Mouse (Mus musculus) liver, adult 2 months (tissue): Measurements from ENCODE around the gene Lor. TPM values are rescaled to one million over a fixed set of nuclear protein-coding genes. Genes with fewer than 3 reads are reported as not detected.

Source experiments
- DNase-seq: peaks from one replicate; pipeline ENCODE4 v3.0.0-alpha.2; 2011; ENCODE audit warnings: low read depth, low spot score; ENCODE audit errors: extremely low read depth
- H3K27ac ChIP-seq: fragments of 200-500 bp; replicated peaks from 2 replicates; pipeline ENCODE4 v1.5.1; 2012; ENCODE audit warnings: low read depth, mild to moderate bottlenecking, control low read depth, inconsistent platforms, low read length; ENCODE audit not compliant: insufficient read depth
- H3K27me3 ChIP-seq: fragments of 200-500 bp; 2 replicates; pipeline ENCODE4 v1.6.1; 2012; ENCODE audit warnings: mild to moderate bottlenecking, moderate library complexity, low read length, inconsistent platforms; ENCODE audit not compliant: control insufficient read depth, insufficient read depth
- H3K36me3 ChIP-seq: fragments of 200-500 bp; 2 replicates; pipeline ENCODE4 v1.6.1; 2012; ENCODE audit warnings: low read length, inconsistent platforms; ENCODE audit not compliant: control insufficient read depth, insufficient read depth
- H3K4me1 ChIP-seq: fragments of 200-500 bp; 2 replicates; pipeline ENCODE4 v1.6.1; 2011; ENCODE audit warnings: low read length; ENCODE audit not compliant: control insufficient read depth, insufficient read depth
- H3K4me3 ChIP-seq: fragments of 200-500 bp; 2 replicates; pipeline ENCODE4 v1.5.1; 2011; ENCODE audit warnings: low read depth, mild to moderate bottlenecking, control low read depth, low read length, moderate library complexity; ENCODE audit not compliant: insufficient read depth
- H3K79me2 ChIP-seq: fragments of 200-500 bp; 2 replicates; pipeline ENCODE4 v1.6.1; 2012; ENCODE audit warnings: inconsistent platforms, mild to moderate bottlenecking, low read length, moderate library complexity; ENCODE audit not compliant: control insufficient read depth, insufficient read depth
- H3K9ac ChIP-seq: fragments of 200-500 bp; 2 replicates; pipeline ENCODE4 v1.6.1; 2012; ENCODE audit warnings: low read depth, mild to moderate bottlenecking, control low read depth, inconsistent platforms, low read length
- CTCF ChIP-seq: fragments of 200-500 bp; IDR thresholded peaks from 2 replicates; pipeline ENCODE4 v1.5.1; 2011; ENCODE audit warnings: low read depth, low read length, control low read depth
- POLR2A ChIP-seq: fragments of 200-500 bp; IDR thresholded peaks from 2 replicates; pipeline ENCODE4 v1.6.1; 2011; ENCODE audit warnings: low read length, control low read depth; ENCODE audit not compliant: insufficient read depth; ENCODE audit errors: extremely low read depth
- WGBS: fragments of 180-500 bp; shearing (Covaris S2); methylation state at CpG from one replicate; pipeline ENCODE4 v1.1.7; 2018; 5-methylcytosine and 5-hydroxymethylcytosine counted together
- polyA plus RNA-seq: library from polyadenylated mRNA; depleted of rRNA; stranded (reverse); fragments of >200 nt; gene quantifications from 2 replicates; pipeline ENCODE4 v1.2.3, GENCODE M21; 2012; rRNA removed
- total RNA-seq: library from RNA; depleted of rRNA; stranded (reverse); fragments of >200 nt; gene quantifications from 2 replicates; pipeline ENCODE4 v1.2.3, GENCODE M21; 2014; rRNA removed

Gene Lor
- total and polyA plus RNA-seq, 2 experiments, result 0.09 to 0.33 TPM

DNA sequence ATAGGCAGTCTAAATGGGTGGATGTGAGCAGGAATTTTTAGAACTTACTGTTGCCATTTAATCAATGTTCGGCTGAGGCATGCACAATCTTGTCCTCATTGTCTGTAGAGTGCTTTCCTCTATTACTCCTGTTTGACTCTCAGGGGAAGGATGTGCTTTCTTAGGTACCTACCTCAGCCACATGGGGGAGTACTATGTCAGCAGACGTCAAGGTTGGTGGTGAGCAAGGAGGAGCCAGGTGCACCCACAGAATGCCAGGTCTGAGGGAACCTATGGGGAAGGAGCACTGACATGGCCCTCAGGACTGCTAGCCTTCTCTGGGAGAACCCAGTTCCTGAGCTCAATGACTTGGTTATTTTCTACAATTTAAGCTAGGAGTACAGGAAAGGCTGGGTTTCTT lies 49.7 kb downstream of the Lor start:
- Histone ChIP-seq H3K36me3 (no peaks in the 10 kb centered on the region), H3K4me1 (no peaks in the 10 kb centered on the region), H3K4me3 (no peak overlapping the region), H3K27me3 (no peaks in the 10 kb centered on the region), H3K27ac (no peak overlapping the region), H3K9ac (no peak overlapping the region), H3K79me2 (no peaks in the 10 kb centered on the region)
- TF ChIP-seq CTCF, result no peak
- TF ChIP-seq POLR2A, result no peak
- WGBS, result 43% methylated on average over 2 of the region's 2 CpGs
- no peak for DNase-seq

Other genes starting within 250 kb of the Lor start
- not detected in 2 replicates for gene Pglyrp3, start 68.6 kb downstream of the Lor start, total RNA-seq
- gene Pglyrp3, start 68.6 kb downstream of the Lor start, polyA plus RNA-seq, result not detected in 2 replicates
- not detected in 2 replicates for gene Prr9, start 40.8 kb upstream of the Lor start, total RNA-seq
- gene Prr9, start 40.8 kb upstream of the Lor start, polyA plus RNA-seq, result not detected in 2 replicates
- not detected in 2 replicates for gene Lelp1, start 59.6 kb upstream of the Lor start, total RNA-seq
- gene Lelp1, start 59.6 kb upstream of the Lor start, polyA plus RNA-seq, result 0.15 TPM in 1 of 2 replicates, not detected in the other
- gene Sprr2a1, start 132.7 kb upstream of the Lor start, total RNA-seq, result not detected in 2 replicates
- gene Sprr2a1, start 132.7 kb upstream of the Lor start, polyA plus RNA-seq, result 0.06 TPM in 1 of 2 replicates, not detected in the other
- 0.40 TPM in 1 of 2 replicates, not detected in the other for gene Sprr2a2, start 132.8 kb upstream of the Lor start, total RNA-seq
- 6.9 and 12.2 TPM in 2 replicates for gene Sprr2a2, start 132.8 kb upstream of the Lor start, polyA plus RNA-seq
- not detected in 2 replicates for gene Sprr2a3, start 202.3 kb upstream of the Lor start, total RNA-seq
- gene Sprr2a3, start 202.3 kb upstream of the Lor start, polyA plus RNA-seq, result 0.39 TPM in 1 of 2 replicates, not detected in the other
- gene Sprr2b, start 233.5 kb upstream of the Lor start, total RNA-seq, result not detected in 2 replicates
- not detected in 2 replicates for gene Sprr2b, start 233.5 kb upstream of the Lor start, polyA plus RNA-seq